Mouse (Mus musculus) small intestine, adult 2 months (tissue): ENCODE results near the gene Zcchc3.

Experiments
- CTCF ChIP-seq: fragments of 200-500 bp; IDR thresholded peaks from 2 replicates; pipeline ENCODE4 v1.5.1; 2012; ENCODE audit warnings: low read depth, mild to moderate bottlenecking, control low read depth, inconsistent platforms, low read length, moderate library complexity, mixed read lengths; ENCODE audit not compliant: insufficient replicate concordance, insufficient read length; ENCODE audit errors: extremely low read depth
- POLR2A ChIP-seq: fragments of 200-500 bp; IDR thresholded peaks from 2 replicates; pipeline ENCODE4 v1.6.1; 2012; ENCODE audit warnings: low read depth, mild to moderate bottlenecking, control low read depth, inconsistent platforms, low read length, moderate library complexity

- TF ChIP-seq CTCF (no peak), POLR2A (no peak)
Measured at GRCm38 (mm10) chr2:152399122-152399542, 15.7 kb downstream of the Zcchc3 start.
